ENCODE assay signal across 11 mouse cellular contexts in the genomic region with DNA sequence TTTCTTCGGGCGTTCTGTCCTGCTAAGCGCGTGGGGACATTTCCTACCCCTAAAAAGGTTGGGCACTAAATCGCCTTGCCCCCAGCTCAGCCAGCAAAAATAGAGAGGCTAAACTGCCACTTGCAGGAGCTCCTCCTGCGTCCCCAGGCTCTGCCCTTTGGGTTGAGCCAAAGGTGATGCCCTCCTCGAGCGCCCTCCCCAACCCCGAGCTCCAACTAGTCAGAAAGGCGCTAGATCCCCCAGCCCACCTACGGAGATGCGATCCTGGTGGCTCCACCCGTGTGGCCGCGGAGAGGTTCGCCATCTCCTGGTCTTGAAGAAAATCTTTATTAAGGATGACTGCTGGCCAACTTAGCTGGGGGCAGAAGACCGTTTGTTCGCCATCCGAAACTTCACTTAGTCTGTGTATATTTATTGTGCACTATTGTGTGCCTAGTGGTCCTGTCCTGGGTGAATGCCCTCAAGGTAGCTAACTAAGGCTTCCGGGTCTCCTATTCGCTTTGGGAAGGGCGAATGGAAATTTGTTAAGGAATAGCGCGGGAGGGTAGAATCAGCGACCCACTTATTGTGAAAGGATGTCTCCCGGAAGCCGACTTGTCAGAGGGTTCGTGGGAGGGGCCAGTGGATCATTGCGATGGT. TPM values are rescaled to one million over a fixed set of nuclear protein-coding genes. Genes with fewer than 3 reads are reported as not detected.
DNase-seq lines count a peak whose midpoint lies in the region; ATAC-seq and TF ChIP-seq lines count a peak whose summit lies in the region.
"Had no signal": no experiment of that assay in that cellular context is flagged by ENCODE, and none has a peak within 500 bp of the region (broad histone marks: within the 10 kb centered on the region; RNA-seq: fewer than 3 reads in every experiment).

No protein-coding gene starts in this region.

- H3K9ac ChIP-seq in forebrain, embryonic 16.5 days (replicated peaks; ENCODE audit: low read depth, low read length) = no peak overlapping the region
- no peak overlapping the region for H3K9ac ChIP-seq in embryonic facial prominence, embryonic 13.5 days
- H3K9ac ChIP-seq in midbrain, postnatal 0 days (replicated peaks; ENCODE audit: low read length, poor library complexity, severe bottlenecking) = no peak overlapping the region
- H3K9ac ChIP-seq: liver, embryonic 13.5 days had no signal

- peaks cover 56% of the 10 kb centered on the region for H3K4me1 ChIP-seq in forebrain, embryonic 10.5 days
- H3K4me1 ChIP-seq in forebrain, embryonic 16.5 days (replicated peaks; ENCODE audit: control insufficient read depth, insufficient read depth, low read length) = peaks cover 29% of the 10 kb centered on the region
- peaks cover 32% of the 10 kb centered on the region for H3K4me1 ChIP-seq in embryonic facial prominence, embryonic 13.5 days
- H3K4me1 ChIP-seq in midbrain, postnatal 0 days (ENCODE audit: insufficient read depth, low read length) = no peaks in the 10 kb centered on the region; the same call in 1 of the 2 replicates

- 2% methylated on average over 29 of the region's 29 CpGs for WGBS in forebrain, embryonic 10.5 days
- WGBS in forebrain, embryonic 16.5 days = 4% methylated on average over 29 of the region's 29 CpGs
- WGBS in embryonic facial prominence, embryonic 13.5 days = 2% methylated on average over 29 of the region's 29 CpGs
- 3% methylated on average over 29 of the region's 29 CpGs for WGBS in midbrain, postnatal 0 days

- peak; percentile 58 for TF ChIP-seq CTCF in midbrain, postnatal 0 days (IDR thresholded peaks at IDR 0.05)

- no peak overlapping the region for H3K4me2 ChIP-seq in forebrain, embryonic 16.5 days (ENCODE audit: low read length)
- H3K4me2 ChIP-seq in embryonic facial prominence, embryonic 13.5 days = no peak overlapping the region
- H3K4me2 ChIP-seq in midbrain, postnatal 0 days (ENCODE audit: low read depth, low read length, poor library complexity, severe bottlenecking) = no peak overlapping the region
- H3K4me2 ChIP-seq: liver, embryonic 13.5 days had no signal

- no peak overlapping the region for H3K27ac ChIP-seq in forebrain, embryonic 10.5 days
- H3K27ac ChIP-seq in forebrain, embryonic 16.5 days (ENCODE audit: low read length) = no peak overlapping the region
- no peak overlapping the region for H3K27ac ChIP-seq in embryonic facial prominence, embryonic 13.5 days
- no peak overlapping the region for H3K27ac ChIP-seq in midbrain, postnatal 0 days (ENCODE audit: low read depth, low read length)
- H3K27ac ChIP-seq: liver, embryonic 13.5 days had no signal

- peak; percentile 29 for DNase-seq in forebrain, embryonic 10.5 days (ENCODE audit: extremely low spot score, low spot score)
- DNase-seq in kidney, postnatal 4 days = peak; percentile 19 to 32
- no peak for DNase-seq in kidney, adult 9 months
- DNase-seq in midbrain, postnatal 0 days (ENCODE audit: low spot score) = no peak
- no peak for DNase-seq in testis, postnatal 10 days (ENCODE audit: low spot score)
- no peak for DNase-seq in kidney, adult 11 months
- DNase-seq: cerebellum, adult 9-10 months; liver, embryonic 13.5 days had no signal

- H3K27me3 ChIP-seq in forebrain, embryonic 10.5 days (ENCODE audit: poor library complexity, severe bottlenecking) = peaks cover 100% of the 10 kb centered on the region
- peaks cover 88% of the 10 kb centered on the region for H3K27me3 ChIP-seq in forebrain, embryonic 16.5 days (replicated peaks; ENCODE audit: control insufficient read depth, insufficient read depth, low read length)
- H3K27me3 ChIP-seq in embryonic facial prominence, embryonic 13.5 days = peaks cover 99% of the 10 kb centered on the region
- peaks cover 81% of the 10 kb centered on the region for H3K27me3 ChIP-seq in midbrain, postnatal 0 days (ENCODE audit: insufficient read depth, low read length)

- H3K9me3 ChIP-seq in forebrain, embryonic 10.5 days = no peaks in the 10 kb centered on the region
- H3K9me3 ChIP-seq in forebrain, embryonic 16.5 days (ENCODE audit: control insufficient read depth, low read length) = no peaks in the 10 kb centered on the region
- no peaks in the 10 kb centered on the region for H3K9me3 ChIP-seq in embryonic facial prominence, embryonic 13.5 days
- no peaks in the 10 kb centered on the region for H3K9me3 ChIP-seq in midbrain, postnatal 0 days (ENCODE audit: low read length)
- H3K9me3 ChIP-seq: liver, embryonic 13.5 days had no signal

- H3K36me3 ChIP-seq in forebrain, embryonic 10.5 days (replicated peaks) = no peaks in the 10 kb centered on the region
- H3K36me3 ChIP-seq in forebrain, embryonic 16.5 days (ENCODE audit: control insufficient read depth, insufficient read depth) = no peaks in the 10 kb centered on the region
- no peaks in the 10 kb centered on the region for H3K36me3 ChIP-seq in embryonic facial prominence, embryonic 13.5 days
- no peaks in the 10 kb centered on the region for H3K36me3 ChIP-seq in midbrain, postnatal 0 days (ENCODE audit: insufficient read depth, low read length)
- H3K36me3 ChIP-seq: liver, embryonic 13.5 days had no signal

- H3K4me3 ChIP-seq in forebrain, embryonic 10.5 days = 0 out of 2 replicates have a peak overlapping the region, but pooled peaks have one; percentile 12
- no peak overlapping the region for H3K4me3 ChIP-seq in forebrain, embryonic 16.5 days (replicated peaks; ENCODE audit: low read length)
- 0 out of 2 replicates have a peak overlapping the region, but pooled peaks have one; percentile 9 for H3K4me3 ChIP-seq in embryonic facial prominence, embryonic 13.5 days
- no peak overlapping the region for H3K4me3 ChIP-seq in midbrain, postnatal 0 days (ENCODE audit: low read depth, low read length)
- H3K4me3 ChIP-seq: liver, embryonic 13.5 days had no signal

- no peak for ATAC-seq in forebrain, embryonic 16.5 days
- ATAC-seq in embryonic facial prominence, embryonic 13.5 days (ENCODE audit: insufficient number of reproducible peaks, insufficient read depth, low FRiP score, low TSS enrichment, low read depth) = no peak
- ATAC-seq in midbrain, postnatal 0 days (ENCODE audit: low FRiP score) = no peak

RNA-seq across cellular contexts. Expression of gene Nkx6-2, which starts 2.7 kb away (rescaled TPM):
- polyA plus RNA-seq in forebrain, embryonic 10.5 days (2016; fragmentation: Nextera tagmentation; extraction: Ambion mirVana) = 2.0 and 5.5 TPM in 2 replicates
- polyA plus RNA-seq in forebrain, embryonic 16.5 days (2015; fragmentation: Nextera tagmentation; extraction: Ambion mirVana) = 1.1 and 1.4 TPM in 2 replicates
- 0.17 TPM in 1 of 2 replicates, not detected in the other for polyA plus RNA-seq in embryonic facial prominence, embryonic 13.5 days (2015; fragmentation: Nextera tagmentation; extraction: Ambion mirVana)
- 8.3 and 10.0 TPM in 2 replicates for total RNA-seq in midbrain, postnatal 0 days (2014; rRNA removed)
- polyA plus RNA-seq in midbrain, postnatal 0 days (2015; fragmentation: Nextera tagmentation; extraction: Ambion mirVana) = 7.3 and 8.2 TPM in 2 replicates
- polyA plus RNA-seq: large intestine, adult 2 months had no signal

Comparison
In these comparisons a context has a peak if more than half of its experiments do, and no peak if none do; other contexts are left out.
1. DNase-seq: peak in forebrain, embryonic 10.5 days (single experiment) and kidney, postnatal 4 days (2 of 2); none in kidney, adult 9 months (single experiment), midbrain, postnatal 0 days (single experiment), testis, postnatal 10 days (single experiment) and kidney, adult 11 months (single experiment).
2. H3K4me3 ChIP-seq: peak in forebrain, embryonic 10.5 days (single experiment) and embryonic facial prominence, embryonic 13.5 days (single experiment); none in forebrain, embryonic 16.5 days (single experiment) and midbrain, postnatal 0 days (single experiment).